Mouse (Mus musculus): ENCODE measurements around the gene Cox7a1.

GRCm38 (mm10) chr7:30163113-30163512, 20.8 kb upstream of the Cox7a1 start:
- TF ChIP-seq CHD2 (IDR thresholded peaks at IDR 0.05; ENCODE audit: low read depth, low read length) = no peak
- no peak for TF ChIP-seq ZC3H11A (IDR thresholded peaks at IDR 0.05; ENCODE audit: borderline replicate concordance, low read depth, low read length)
